Mouse (Mus musculus) myocyte (in vitro differentiated cells): ENCODE data around the gene Aebp2. TPM values are rescaled to one million over a fixed set of nuclear protein-coding genes. Genes with fewer than 3 reads are reported as not detected.

Experiments
- H3K27me3 ChIP-seq: one replicate; pipeline ENCODE4 v1.6.1; 2011; ENCODE audit not compliant: control insufficient read depth, insufficient read depth, insufficient read length
- H3K36me3 ChIP-seq: one replicate; pipeline ENCODE4 v1.6.1; 2011; ENCODE audit not compliant: control insufficient read depth, insufficient read depth
- H3K4me2 ChIP-seq: one replicate; pipeline ENCODE4 v1.6.1; 2011; ENCODE audit warnings: low read depth, control low read depth
- H3K4me3 ChIP-seq: one replicate; pipeline ENCODE4 v1.5.1; 2011; ENCODE audit warnings: mild to moderate bottlenecking, control low read depth, moderate library complexity
- H3K79me2 ChIP-seq: one replicate; pipeline ENCODE4 v1.6.1; 2011; ENCODE audit not compliant: control insufficient read depth, insufficient read depth
- H3ac ChIP-seq: one replicate; pipeline ENCODE4 v1.6.1; 2011; ENCODE audit not compliant: control insufficient read depth, insufficient read length
- CEBPB ChIP-seq: IDR thresholded peaks from 2 replicates; pipeline ENCODE4 v1.6.1; 2011; ENCODE audit warnings: mild to moderate bottlenecking, moderate library complexity; ENCODE audit not compliant: poor library complexity, insufficient read depth, severe bottlenecking
- E2F4 ChIP-seq: IDR thresholded peaks from one replicate; pipeline ENCODE4 v1.6.1; 2011; ENCODE audit warnings: mild to moderate bottlenecking, control low read depth, moderate library complexity; ENCODE audit not compliant: insufficient read depth
- MAX ChIP-seq: IDR thresholded peaks from one replicate; pipeline ENCODE4 v1.6.1; 2011; ENCODE audit warnings: low read depth, mild to moderate bottlenecking, control low read depth
- MYOD1 ChIP-seq, 3 experiments: IDR thresholded peaks; one replicate each; pipeline ENCODE4 v1.6.1; 2011; ENCODE audit warnings: control low read depth in 2 of 3, low read depth in 2 of 3, mild to moderate bottlenecking in 2 of 3, moderate library complexity in 1 of 3; ENCODE audit not compliant: insufficient read length in 2 of 3, control insufficient read depth in 1 of 3
- MYOG ChIP-seq, 3 experiments: IDR thresholded peaks; one replicate each; pipeline ENCODE4 v1.6.1; 2011; ENCODE audit warnings: control low read depth in 2 of 3, low read depth in 2 of 3, mild to moderate bottlenecking in 2 of 3; ENCODE audit not compliant: insufficient read length in 2 of 3, control insufficient read depth in 1 of 3, insufficient read depth in 1 of 3
- POLR2A ChIP-seq: IDR thresholded peaks from one replicate; pipeline ENCODE4 v1.6.1; 2011; ENCODE audit warnings: low read depth, mild to moderate bottlenecking, control low read depth, moderate library complexity; ENCODE audit not compliant: insufficient read length
- POLR2AphosphoS2 ChIP-seq: IDR thresholded peaks from one replicate; pipeline ENCODE4 v1.6.1; 2011; ENCODE audit warnings: low read depth, control low read depth; ENCODE audit not compliant: insufficient read length
- REST ChIP-seq: IDR thresholded peaks from one replicate; pipeline ENCODE4 v1.6.1; 2011; ENCODE audit warnings: mild to moderate bottlenecking, control low read depth, moderate library complexity; ENCODE audit not compliant: insufficient read depth, insufficient read length
- SRF ChIP-seq: IDR thresholded peaks from one replicate; pipeline ENCODE4 v1.6.1; 2011; ENCODE audit warnings: low read depth; ENCODE audit not compliant: control insufficient read depth, insufficient read length
- TCF12 ChIP-seq: IDR thresholded peaks from one replicate; pipeline ENCODE4 v1.6.1; 2011; ENCODE audit warnings: mild to moderate bottlenecking, control low read depth; ENCODE audit not compliant: poor library complexity, insufficient read depth, severe bottlenecking
- TCF3 ChIP-seq: IDR thresholded peaks from one replicate; pipeline ENCODE4 v1.6.1; 2011; ENCODE audit warnings: low read depth, control low read depth; ENCODE audit not compliant: insufficient read length
- USF1 ChIP-seq: IDR thresholded peaks from one replicate; pipeline ENCODE4 v1.6.1; 2011; ENCODE audit warnings: low read depth, mild to moderate bottlenecking, control low read depth, moderate library complexity
- polyA plus RNA-seq: library from polyadenylated mRNA; unstranded; fragments of >200 nt; fragmentation: generic; extraction: Trizol; gene quantifications from one replicate; pipeline ENCODE4 v1.2.1, GENCODE M21; 2012; ENCODE audit warnings: missing spikeins

The Aebp2 gene
- polyA plus RNA-seq, 1 experiment: 18.7 TPM

- H3K36me3 ChIP-seq: no peaks in the 10 kb centered on the region
- no peaks in the 10 kb centered on the region for H3K27me3 ChIP-seq
- H3K4me2 ChIP-seq: no peak overlapping the region
- TF ChIP-seq MAX (peak; percentile 77), CEBPB (peak; percentile 96), MYOD1 (IDR thresholded peaks at IDR 0.05; ENCODE audit: control insufficient read depth in 1 of 3, insufficient read length in 2 of 3, low read depth in 2 of 3) (peak in 1 of 3 experiments; percentile 8), E2F4 (no peak), TCF12 (no peak), POLR2AphosphoS2 (no peak), REST (no peak)
- H3K79me2 ChIP-seq: no peaks in the 10 kb centered on the region
- no peak overlapping the region for H3ac ChIP-seq
- H3K4me3 ChIP-seq: no peak overlapping the region
These were observed 56.3 kb downstream of the Aebp2 start for GRCm38 (mm10) chr6:140678658-140679271.

DNA sequence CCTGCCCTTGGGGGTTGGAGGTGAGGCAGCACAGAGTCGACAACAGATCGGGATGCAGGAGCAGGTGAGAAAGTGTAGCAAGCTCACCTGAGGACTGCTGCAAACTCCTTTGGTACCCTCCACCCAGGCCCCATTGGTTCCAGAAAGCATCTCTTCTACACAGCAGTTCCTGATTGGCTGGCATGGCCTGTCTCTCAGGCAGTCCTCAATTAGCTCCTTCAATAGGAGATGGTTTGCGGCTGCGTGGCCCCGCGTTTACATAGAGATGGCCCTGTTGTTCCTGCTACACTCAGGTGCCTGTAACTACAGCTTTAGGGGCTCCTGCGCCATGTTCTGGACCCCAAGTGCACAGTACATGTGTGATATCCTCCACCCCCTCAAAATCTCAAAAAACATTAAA, 58.2 kb downstream of the Aebp2 start:
- no peak overlapping the region for H3ac ChIP-seq
- H3K36me3 ChIP-seq: no peaks in the 10 kb centered on the region
- no peak overlapping the region for H3K4me2 ChIP-seq
- no peaks in the 10 kb centered on the region for H3K27me3 ChIP-seq
- no peak overlapping the region for H3K4me3 ChIP-seq
- no peak for TF ChIP-seq POLR2AphosphoS2
- TF ChIP-seq MYOG (IDR thresholded peaks at IDR 0.05; ENCODE audit: control insufficient read depth in 1 of 3, insufficient read depth in 1 of 3, insufficient read length in 2 of 3, low read depth in 2 of 3): no peak
- no peaks in the 10 kb centered on the region for H3K79me2 ChIP-seq

DNA sequence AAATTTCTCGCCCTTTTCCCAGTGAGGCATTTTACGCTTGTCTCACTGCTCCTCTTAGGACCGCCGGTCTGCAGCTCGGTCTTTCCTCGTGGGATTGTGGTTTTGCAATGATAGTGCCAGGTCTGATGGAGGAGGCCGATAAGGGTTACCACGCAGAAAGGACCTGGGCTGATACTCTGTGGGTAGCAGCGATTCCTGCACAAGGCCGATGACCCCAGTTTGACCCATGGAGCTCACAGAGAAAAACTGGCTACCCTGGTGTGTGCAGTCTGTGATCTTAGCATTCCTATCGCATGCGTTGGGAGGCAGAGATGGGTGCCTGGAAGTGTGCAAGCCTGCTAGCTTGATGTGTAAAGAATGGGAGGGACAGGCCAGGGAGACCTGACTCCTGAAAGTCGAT, 60.4 kb downstream of the Aebp2 start:
- Histone ChIP-seq H3ac (no peak overlapping the region), H3K36me3 (no peaks in the 10 kb centered on the region), H3K4me3 (no peak overlapping the region), H3K27me3 (no peaks in the 10 kb centered on the region), H3K79me2 (no peaks in the 10 kb centered on the region), H3K4me2 (peak overlapping the region; percentile 21)
- no peak for TF ChIP-seq USF1
- TF ChIP-seq MAX: no peak

GRCm38 (mm10) chr6:140684403-140684802, 61.9 kb downstream of the Aebp2 start:
- H3K4me3 ChIP-seq: no peak overlapping the region
- TF ChIP-seq POLR2A: no peak
- no peak for TF ChIP-seq POLR2AphosphoS2
- no peak for TF ChIP-seq SRF
- no peak for TF ChIP-seq MYOG (IDR thresholded peaks at IDR 0.05; ENCODE audit: control insufficient read depth in 1 of 3, insufficient read depth in 1 of 3, insufficient read length in 2 of 3, low read depth in 2 of 3)
- TF ChIP-seq E2F4: no peak
- no peak for TF ChIP-seq USF1
- TF ChIP-seq MAX: no peak
- TF ChIP-seq TCF12: no peak
- no peak for TF ChIP-seq TCF3
- TF ChIP-seq CEBPB: no peak
- TF ChIP-seq REST: no peak
- no peak for TF ChIP-seq MYOD1 (IDR thresholded peaks at IDR 0.05; ENCODE audit: control insufficient read depth in 1 of 3, insufficient read length in 2 of 3, low read depth in 2 of 3)
- no peaks in the 10 kb centered on the region for H3K79me2 ChIP-seq
- H3K27me3 ChIP-seq: no peaks in the 10 kb centered on the region
- H3ac ChIP-seq: no peak overlapping the region
- H3K4me2 ChIP-seq: no peak overlapping the region
- no peaks in the 10 kb centered on the region for H3K36me3 ChIP-seq

DNA sequence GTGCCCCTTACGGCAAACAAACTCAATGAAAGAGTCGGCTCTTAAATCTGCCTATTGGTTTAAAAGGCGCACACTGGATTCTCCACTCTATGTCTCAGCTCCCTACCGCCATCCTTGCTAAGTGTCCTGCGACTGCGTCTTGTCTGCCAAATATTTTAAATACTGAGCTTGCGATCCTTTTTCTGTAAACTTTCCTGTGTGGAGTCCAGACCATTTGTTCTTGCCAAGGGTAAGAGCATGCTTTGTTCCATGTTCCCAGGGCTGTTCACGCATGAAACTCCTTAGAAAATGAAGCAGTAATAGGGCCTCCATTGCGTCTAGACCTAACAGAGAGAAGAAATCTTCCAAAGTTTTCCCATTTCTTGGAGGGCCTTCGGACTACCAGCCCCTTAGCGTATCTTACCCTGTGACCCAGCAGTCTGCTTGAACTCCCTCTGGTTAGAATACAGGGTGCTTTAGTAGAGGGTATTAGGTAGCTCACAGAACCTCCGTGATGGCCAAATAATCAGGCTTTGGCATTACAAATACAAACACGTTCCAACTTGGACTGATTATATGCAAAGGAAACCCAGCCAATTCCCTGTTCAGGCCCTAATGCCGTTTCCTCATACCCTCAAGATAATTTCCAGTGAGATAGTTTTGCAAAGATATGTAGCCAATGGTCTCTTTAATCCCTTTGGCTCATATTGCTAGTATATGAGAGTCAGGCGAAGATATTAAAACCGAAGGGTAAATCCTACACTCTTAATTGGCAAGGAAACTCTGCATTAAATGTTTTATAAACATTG, 67.3 kb downstream of the Aebp2 start:
- H3K27me3 ChIP-seq: no peaks in the 10 kb centered on the region
- TF ChIP-seq TCF12 (no peak), SRF (no peak), MAX (no peak), MYOD1 (IDR thresholded peaks at IDR 0.05; ENCODE audit: control insufficient read depth in 1 of 3, insufficient read length in 2 of 3, low read depth in 2 of 3) (no peak), POLR2A (no peak), CEBPB (no peak), REST (no peak), POLR2AphosphoS2 (no peak), MYOG (IDR thresholded peaks at IDR 0.05; ENCODE audit: control insufficient read depth in 1 of 3, insufficient read depth in 1 of 3, insufficient read length in 2 of 3, low read depth in 2 of 3) (no peak), USF1 (no peak), E2F4 (no peak), TCF3 (no peak)
- no peaks in the 10 kb centered on the region for H3K79me2 ChIP-seq
- H3K4me2 ChIP-seq: no peak overlapping the region
- no peak overlapping the region for H3ac ChIP-seq
- no peaks in the 10 kb centered on the region for H3K36me3 ChIP-seq
- H3K4me3 ChIP-seq: no peak overlapping the region
